Mouse (Mus musculus): Measurements from ENCODE around the gene Prpf19. TPM values are rescaled to one million over a fixed set of nuclear protein-coding genes. Genes with fewer than 3 reads are reported as not detected.

The Prpf19 gene
- polyA plus RNA-seq, 1 experiment, result 86.2 TPM

DNA sequence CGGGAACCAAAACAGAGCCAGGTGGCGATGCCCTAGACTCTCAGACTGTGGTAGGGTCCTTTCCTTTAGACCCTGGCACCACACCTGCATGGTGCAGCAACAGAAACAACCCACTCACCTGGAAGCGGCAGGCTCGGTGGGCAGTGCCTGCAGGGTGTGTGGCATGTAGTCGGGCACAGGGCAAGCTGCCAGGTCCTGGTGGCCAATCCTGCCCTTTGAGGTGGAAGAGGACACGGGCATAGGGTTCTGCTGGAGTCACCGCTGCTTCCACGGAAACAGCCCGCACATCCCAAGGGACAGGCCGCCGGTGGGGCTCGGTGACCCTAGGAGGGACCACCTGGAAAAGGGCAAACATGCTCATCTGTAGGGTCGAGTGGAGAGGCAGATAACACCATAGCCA lies 28.7 kb upstream of the Prpf19 start:
- Histone ChIP-seq H3K27me3 (ENCODE audit: control insufficient read depth, insufficient read depth, low read length) (no peaks in the 10 kb centered on the region), H3K4me3 (ENCODE audit: control insufficient read depth, low read depth, low read length) (no peak overlapping the region), H3K36me3 (ENCODE audit: control insufficient read depth, insufficient read depth, low read length) (no peaks in the 10 kb centered on the region), H3K27ac (ENCODE audit: control insufficient read depth, insufficient read depth, low read depth, low read length) (no peak overlapping the region), H3K4me1 (ENCODE audit: control insufficient read depth, insufficient read depth, low read length) (peaks cover 10% of the 10 kb centered on the region)
- TF ChIP-seq POLR2A (IDR thresholded peaks at IDR 0.05; ENCODE audit: control insufficient read depth, low read depth, low read length), result no peak
- no peak for TF ChIP-seq CTCF (IDR thresholded peaks at IDR 0.05; ENCODE audit: control insufficient read depth, insufficient read depth, insufficient replicate concordance, low read depth, low read length)

DNA sequence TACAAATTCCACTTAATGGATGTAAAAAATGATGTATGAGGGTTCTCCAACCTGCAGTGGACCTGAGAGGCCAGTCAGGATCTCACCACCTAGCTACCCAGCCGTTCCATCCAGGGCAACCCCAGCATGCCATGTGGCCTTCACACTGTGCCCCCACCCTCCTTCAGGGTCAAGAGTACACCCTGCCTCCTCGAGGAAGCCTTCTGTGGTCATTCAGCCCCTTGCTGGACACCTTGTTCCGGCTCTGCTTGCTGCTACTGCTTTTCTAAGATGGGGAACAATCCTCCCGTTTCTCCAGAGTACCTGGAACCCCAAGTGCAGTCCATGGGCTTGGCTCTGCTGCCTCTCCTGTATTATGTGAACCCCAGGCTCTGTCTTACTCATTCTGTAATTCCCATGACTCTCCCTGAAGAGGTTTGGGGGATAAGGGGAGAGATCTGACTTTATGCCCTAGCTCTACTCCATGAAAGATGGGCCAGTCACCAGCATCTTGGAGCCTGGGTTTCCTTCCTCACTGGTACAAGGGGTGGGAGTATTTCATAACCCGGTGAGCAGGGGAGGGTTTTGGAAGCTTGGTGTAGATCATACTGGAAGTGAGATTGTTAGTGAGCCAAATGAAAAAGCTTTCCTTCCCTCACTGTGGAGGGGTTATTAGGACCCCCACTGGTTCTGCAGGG lies 26.9 kb upstream of the Prpf19 start:
- Histone ChIP-seq H3K36me3 (ENCODE audit: control insufficient read depth, insufficient read depth, low read length) (no peaks in the 10 kb centered on the region), H3K4me1 (ENCODE audit: control insufficient read depth, insufficient read depth, low read length) (peaks cover 10% of the 10 kb centered on the region), H3K27ac (ENCODE audit: control insufficient read depth, insufficient read depth, low read depth, low read length) (no peak overlapping the region), H3K4me3 (ENCODE audit: control insufficient read depth, low read depth, low read length) (no peak overlapping the region), H3K27me3 (ENCODE audit: control insufficient read depth, insufficient read depth, low read length) (no peaks in the 10 kb centered on the region)
- TF ChIP-seq CTCF (IDR thresholded peaks at IDR 0.05; ENCODE audit: control insufficient read depth, insufficient read depth, insufficient replicate concordance, low read depth, low read length), result no peak

DNA sequence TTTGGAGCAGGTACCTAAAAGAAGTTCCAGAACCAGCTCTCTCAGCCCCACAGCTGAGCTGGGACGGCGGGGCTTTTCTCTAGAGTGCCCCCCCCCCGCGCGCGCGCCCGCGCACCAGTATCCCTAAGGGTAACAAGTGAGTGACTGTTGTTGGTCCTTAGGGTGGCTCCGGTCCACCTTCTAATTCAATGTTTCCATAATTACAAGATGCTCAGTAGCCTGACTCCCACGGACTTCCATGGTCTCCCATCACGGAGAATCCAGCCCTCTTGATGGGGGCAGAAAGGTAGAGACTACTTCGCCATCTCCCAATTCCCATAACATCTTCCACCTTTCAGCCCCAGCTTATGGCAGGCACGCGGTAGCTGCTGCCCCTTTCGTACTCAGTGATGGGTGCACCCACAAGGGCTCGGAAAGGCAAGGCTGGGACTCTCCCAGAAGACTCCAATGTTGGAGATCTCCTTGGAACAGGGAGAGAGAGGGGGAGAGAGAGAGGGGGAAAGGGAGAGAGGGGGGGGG lies 26.3 kb upstream of the Prpf19 start:
- Histone ChIP-seq H3K4me1 (ENCODE audit: control insufficient read depth, insufficient read depth, low read length) (peaks cover 10% of the 10 kb centered on the region), H3K27ac (ENCODE audit: control insufficient read depth, insufficient read depth, low read depth, low read length) (no peak overlapping the region), H3K4me3 (ENCODE audit: control insufficient read depth, low read depth, low read length) (no peak overlapping the region; the same call in 1 of the 2 replicates), H3K36me3 (ENCODE audit: control insufficient read depth, insufficient read depth, low read length) (no peaks in the 10 kb centered on the region), H3K27me3 (ENCODE audit: control insufficient read depth, insufficient read depth, low read length) (no peaks in the 10 kb centered on the region)
- TF ChIP-seq CTCF (IDR thresholded peaks at IDR 0.05; ENCODE audit: control insufficient read depth, insufficient read depth, insufficient replicate concordance, low read depth, low read length) (no peak), POLR2A (IDR thresholded peaks at IDR 0.05; ENCODE audit: control insufficient read depth, low read depth, low read length) (no peak)

DNA sequence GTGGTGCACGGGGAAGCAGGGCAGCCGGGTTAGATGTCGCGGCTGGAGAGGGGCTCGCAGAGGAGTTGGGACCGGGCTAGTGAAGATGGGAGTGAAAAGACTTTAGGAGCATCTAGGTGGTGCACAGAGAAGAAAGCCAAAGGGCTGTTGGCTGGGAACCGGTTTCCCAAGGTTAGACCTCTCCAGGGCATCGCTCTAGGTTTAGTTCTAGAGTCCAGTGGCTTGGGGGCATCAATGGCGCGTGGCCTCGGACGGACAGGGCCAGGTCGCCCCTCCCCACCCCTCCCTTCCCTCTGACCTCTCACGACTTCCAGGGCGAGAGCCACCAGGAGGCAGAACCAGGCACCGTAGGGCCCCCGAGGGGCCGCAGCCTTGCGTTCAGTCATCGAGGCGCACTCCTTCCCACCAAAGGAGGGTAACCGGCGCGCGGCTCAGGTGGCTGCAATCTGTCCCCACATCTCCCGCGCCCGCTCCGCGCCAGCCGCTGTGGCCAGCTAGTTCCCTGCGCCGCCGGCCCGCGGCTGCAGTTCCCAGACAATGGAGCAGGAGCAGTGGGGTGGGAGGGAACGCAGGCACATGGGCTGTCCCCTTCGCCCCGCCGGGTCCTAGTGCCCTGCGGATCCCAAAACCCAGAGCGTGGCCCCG lies 25.7 kb upstream of the Prpf19 start:
- Histone ChIP-seq H3K4me3 (ENCODE audit: control insufficient read depth, low read depth, low read length) (peak overlapping the region; percentile 33), H3K27ac (ENCODE audit: control insufficient read depth, insufficient read depth, low read depth, low read length) (no peak overlapping the region), H3K36me3 (ENCODE audit: control insufficient read depth, insufficient read depth, low read length) (no peaks in the 10 kb centered on the region), H3K27me3 (ENCODE audit: control insufficient read depth, insufficient read depth, low read length) (no peaks in the 10 kb centered on the region), H3K4me1 (ENCODE audit: control insufficient read depth, insufficient read depth, low read length) (peaks cover 10% of the 10 kb centered on the region)
- no peak for TF ChIP-seq CTCF (IDR thresholded peaks at IDR 0.05; ENCODE audit: control insufficient read depth, insufficient read depth, insufficient replicate concordance, low read depth, low read length)
- TF ChIP-seq POLR2A (IDR thresholded peaks at IDR 0.05; ENCODE audit: control insufficient read depth, low read depth, low read length), result 0 out of 2 replicates have a peak, but pooled peaks have one; percentile 31

DNA sequence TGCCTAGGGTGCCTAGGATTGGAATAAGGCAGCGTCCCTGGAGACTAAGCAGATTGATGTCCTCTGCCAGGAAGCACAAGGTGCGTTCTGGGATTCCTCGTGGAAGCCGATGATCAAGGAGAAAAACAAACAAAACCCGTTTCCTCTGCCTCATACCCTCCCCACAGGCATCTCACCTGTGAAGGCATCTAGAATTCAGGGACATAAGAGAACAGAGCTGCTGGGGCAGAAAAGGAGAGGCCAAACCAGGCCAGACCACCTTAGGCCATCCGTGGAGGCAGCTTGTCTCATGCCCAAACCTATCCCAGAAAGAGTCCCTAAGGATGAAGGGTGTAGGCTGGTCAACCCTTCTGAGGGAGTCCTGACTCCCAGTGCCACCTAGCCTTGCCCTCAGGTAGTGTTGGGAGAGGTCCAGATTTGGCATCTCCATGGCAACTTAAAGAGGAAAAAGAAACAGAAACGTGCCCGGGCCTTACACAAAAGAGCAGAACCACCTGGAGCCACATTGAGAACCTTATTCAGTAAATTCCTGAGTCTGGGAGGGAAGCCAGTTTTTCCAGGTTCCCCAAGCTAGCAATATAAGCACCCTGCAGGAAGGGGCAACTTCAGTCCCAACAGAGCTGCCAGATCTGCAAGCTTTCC lies 25.0 kb upstream of the Prpf19 start, which contains the start of gene Tmem132a:
Tmem132a (minus strand) TSS at position 55 of the 642 bp plus-strand sequence.
- Histone ChIP-seq H3K27ac (ENCODE audit: control insufficient read depth, insufficient read depth, low read depth, low read length) (no peak within 1 kb of the TSS), H3K36me3 (ENCODE audit: control insufficient read depth, insufficient read depth, low read length) (no peaks in the 10 kb centered on the region), H3K27me3 (ENCODE audit: control insufficient read depth, insufficient read depth, low read length) (no peaks in the 10 kb centered on the region), H3K4me3 (ENCODE audit: control insufficient read depth, low read depth, low read length) (peak within 1 kb of the TSS; percentile 33), H3K4me1 (ENCODE audit: control insufficient read depth, insufficient read depth, low read length) (peaks cover 10% of the 10 kb centered on the region)
- no peak for TF ChIP-seq POLR2A (IDR thresholded peaks at IDR 0.05; ENCODE audit: control insufficient read depth, low read depth, low read length)
- no peak for TF ChIP-seq CTCF (IDR thresholded peaks at IDR 0.05; ENCODE audit: control insufficient read depth, insufficient read depth, insufficient replicate concordance, low read depth, low read length)

DNA sequence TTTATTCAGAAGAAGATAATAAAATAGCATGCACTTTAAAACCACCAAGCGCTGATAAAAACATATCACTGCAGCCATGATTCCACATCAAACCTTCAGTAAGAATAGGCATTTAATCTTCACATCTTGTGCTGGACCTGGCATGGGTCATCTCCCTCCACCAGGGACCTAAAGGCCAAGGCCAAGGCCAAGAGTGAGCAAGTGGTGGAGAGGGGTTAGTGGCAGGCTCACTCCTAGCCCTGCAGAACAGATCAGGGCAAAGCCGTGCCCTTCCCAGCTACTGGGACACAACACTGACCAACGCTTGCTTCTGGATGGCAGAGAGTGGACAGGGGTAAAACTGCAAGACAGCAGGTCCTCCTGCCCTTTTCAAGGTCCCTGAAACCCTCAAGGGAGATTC lies 24.4 kb upstream of the Prpf19 start:
- TF ChIP-seq CTCF (IDR thresholded peaks at IDR 0.05; ENCODE audit: control insufficient read depth, insufficient read depth, insufficient replicate concordance, low read depth, low read length), result no peak
- no peak for TF ChIP-seq POLR2A (IDR thresholded peaks at IDR 0.05; ENCODE audit: control insufficient read depth, low read depth, low read length)
- no peaks in the 10 kb centered on the region for H3K27me3 ChIP-seq (ENCODE audit: control insufficient read depth, insufficient read depth, low read length)
- H3K27ac ChIP-seq (ENCODE audit: control insufficient read depth, insufficient read depth, low read depth, low read length), result no peak overlapping the region
- H3K36me3 ChIP-seq (ENCODE audit: control insufficient read depth, insufficient read depth, low read length), result no peaks in the 10 kb centered on the region
- no peak overlapping the region for H3K4me3 ChIP-seq (ENCODE audit: control insufficient read depth, low read depth, low read length)
- peaks cover 10% of the 10 kb centered on the region for H3K4me1 ChIP-seq (ENCODE audit: control insufficient read depth, insufficient read depth, low read length)

DNA sequence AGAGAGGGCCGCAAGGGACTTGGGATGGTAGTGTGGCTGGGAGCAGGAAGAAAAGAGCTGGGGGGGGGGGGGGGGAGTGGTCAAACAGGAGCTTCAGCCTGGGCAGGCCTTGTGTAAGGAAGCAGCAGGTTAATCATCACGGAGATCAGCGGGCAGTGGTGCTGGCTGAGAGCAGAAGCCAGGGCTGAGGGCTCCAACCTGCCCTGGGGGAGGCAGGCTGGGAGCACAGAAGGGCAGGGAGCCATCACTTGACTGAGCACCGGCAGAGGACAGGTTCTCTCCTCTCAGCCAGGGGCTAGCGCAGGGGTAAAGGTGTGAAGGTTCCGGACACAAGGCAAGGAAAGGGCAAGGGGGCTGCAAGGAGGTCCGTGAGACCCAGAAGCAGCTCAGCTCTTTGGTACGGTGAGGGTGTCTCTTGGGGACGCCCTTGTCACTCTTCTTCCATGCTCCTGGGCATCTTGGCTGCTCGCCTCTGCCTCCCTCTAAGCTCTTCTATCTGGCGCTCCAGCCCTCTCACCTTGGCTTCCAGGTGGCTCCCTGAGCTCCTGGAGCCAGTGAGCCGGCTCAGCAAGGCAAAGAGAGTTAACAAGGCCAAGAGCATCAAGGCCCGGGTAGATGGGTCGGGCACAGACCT lies 23.6 kb upstream of the Prpf19 start:
- Histone ChIP-seq H3K4me1 (ENCODE audit: control insufficient read depth, insufficient read depth, low read length) (peaks cover 10% of the 10 kb centered on the region), H3K27me3 (ENCODE audit: control insufficient read depth, insufficient read depth, low read length) (no peaks in the 10 kb centered on the region), H3K36me3 (ENCODE audit: control insufficient read depth, insufficient read depth, low read length) (no peaks in the 10 kb centered on the region), H3K4me3 (ENCODE audit: control insufficient read depth, low read depth, low read length) (no peak overlapping the region), H3K27ac (ENCODE audit: control insufficient read depth, insufficient read depth, low read depth, low read length) (no peak overlapping the region)
- TF ChIP-seq POLR2A (IDR thresholded peaks at IDR 0.05; ENCODE audit: control insufficient read depth, low read depth, low read length) (no peak), CTCF (IDR thresholded peaks at IDR 0.05; ENCODE audit: control insufficient read depth, insufficient read depth, insufficient replicate concordance, low read depth, low read length) (no peak)
